Mouse (Mus musculus): ENCODE measurements around the gene Rbm28. TPM values are rescaled to one million over a fixed set of nuclear protein-coding genes. Genes with fewer than 3 reads are reported as not detected.
A peak's percentile ranks its signal among the peaks of the same experiment; 100 is the strongest.
"Not testable (repeated sequence)": the region's sequence is repeated elsewhere in the genome, so short reads cannot be mapped to it uniquely, and the experiment has no call there.

Gene Rbm28
- total RNA-seq, 2 experiments from 2014 or later: 44.5 to 51.7 TPM

DNA sequence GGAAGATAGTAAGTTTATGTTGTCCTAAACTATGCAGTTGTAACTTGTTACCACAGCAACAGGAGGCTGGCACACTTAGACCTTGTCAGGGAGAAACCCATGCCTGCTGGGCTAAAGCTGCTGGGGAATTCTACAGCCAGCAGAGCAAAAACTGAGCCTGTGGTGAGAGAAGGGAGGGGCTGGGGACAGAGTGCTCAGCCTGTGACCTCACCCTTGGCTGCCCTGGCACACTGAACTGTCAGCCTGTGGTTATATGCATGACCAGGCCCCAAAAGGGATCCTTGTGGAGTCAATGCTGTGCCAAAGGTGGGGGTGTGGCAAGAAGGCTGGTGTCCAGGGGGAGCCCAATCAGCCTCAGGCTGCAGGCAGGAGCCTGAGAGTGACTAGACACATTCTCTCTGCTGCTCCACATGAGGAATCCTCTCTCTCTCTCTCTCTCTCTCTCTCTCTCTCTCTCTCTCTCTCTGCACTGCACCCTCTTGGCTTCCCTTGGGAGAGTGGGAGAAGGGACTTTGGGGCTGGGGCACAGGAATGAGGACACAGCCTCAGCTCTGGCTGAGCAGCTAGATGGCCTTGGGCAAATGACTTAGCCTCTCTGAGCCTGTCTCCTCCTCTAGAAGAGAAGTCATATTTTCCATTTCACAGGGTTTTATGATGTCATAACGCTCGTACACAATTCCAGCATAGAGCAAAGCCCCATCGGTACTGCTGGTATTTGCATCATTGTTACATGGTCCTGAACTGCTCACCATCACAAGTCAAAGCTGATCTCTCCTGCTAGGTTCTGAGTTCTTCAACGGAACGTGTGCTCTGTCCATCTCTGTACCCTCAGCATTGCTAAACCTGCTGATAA lies 31.3 kb upstream of the Rbm28 start:
- intact Hi-C loops (cut with DNase I): no loop called here
- peak; percentile 57 for DNase-seq

GRCm38 (mm10) chr6:29195146-29195545 lies 30.3 kb upstream of the Rbm28 start:
- intact Hi-C loops (cut with DNase I): no loop called here
- no peak for DNase-seq

DNA sequence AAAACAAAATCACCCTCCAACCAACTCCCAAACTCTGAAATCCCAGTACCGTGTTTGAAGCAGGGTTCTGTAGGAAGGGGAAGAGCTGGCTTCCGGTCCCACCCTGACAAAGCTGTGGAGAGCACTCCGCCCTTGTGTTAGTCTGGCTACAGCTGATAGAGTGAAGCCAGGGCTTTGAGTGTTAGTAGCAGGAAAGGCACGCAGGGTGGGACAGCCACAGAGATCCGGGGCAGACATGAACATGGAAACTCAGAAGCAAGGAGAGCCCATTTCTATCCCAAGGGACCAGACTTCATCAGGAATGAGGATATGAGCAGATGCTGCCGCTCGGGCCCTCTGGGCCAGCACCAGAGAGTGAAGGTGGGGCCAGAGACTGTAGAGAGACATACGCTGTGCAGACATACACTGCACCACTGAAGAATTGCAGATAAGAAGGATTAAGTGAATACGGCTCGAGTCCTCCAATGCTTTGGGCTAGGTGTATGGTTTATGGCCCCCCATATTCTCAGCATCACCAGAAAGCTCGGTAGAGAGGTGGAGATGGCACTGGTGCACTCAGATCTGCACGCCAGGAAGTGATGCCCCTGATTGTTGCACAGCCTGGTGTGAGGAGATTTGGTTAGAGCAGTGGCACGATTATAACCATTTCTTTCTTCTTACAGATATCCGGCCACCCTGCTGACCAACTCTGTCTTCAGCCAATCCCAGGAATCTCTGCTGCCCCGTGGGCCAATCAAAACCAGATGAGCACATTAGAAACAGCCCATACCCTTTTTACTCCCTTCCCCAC lies 29.4 kb upstream of the Rbm28 start:
- DNase-seq: no peak
- intact Hi-C loops (cut with DNase I): no loop called here

DNA sequence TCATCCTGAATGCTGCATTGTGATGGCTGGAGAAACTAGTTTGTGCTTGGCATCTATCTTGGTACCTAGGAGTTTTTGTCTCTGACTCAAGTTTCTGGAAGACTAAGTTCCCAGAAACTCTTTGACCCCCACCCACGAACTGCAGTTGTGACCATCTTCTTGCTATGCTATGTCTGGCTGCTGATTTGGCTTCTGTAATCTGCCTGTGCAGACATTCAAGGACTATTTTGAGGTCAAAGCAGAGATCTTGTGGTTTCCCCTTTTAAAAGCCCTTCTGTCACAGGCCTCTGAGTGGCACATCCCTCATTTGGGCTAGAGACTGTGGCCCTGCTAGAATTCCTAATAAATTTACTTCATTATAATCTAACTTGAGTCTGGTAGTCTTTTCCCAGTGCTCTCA lies 23.1 kb upstream of the Rbm28 start:
- intact Hi-C loops (cut with DNase I): no loop called here
- no peak for DNase-seq

- intact Hi-C loops (cut with DNase I): loop anchor here (10.0 kb wide), 1 partner anchor 95 kb away; the partner anchor contains the start of genes Fam71f2 and Hilpda
- DNase-seq: no peak
Observed at GRCm38 (mm10) chr6:29179843-29180242, 15.0 kb upstream of the Rbm28 start.

DNA sequence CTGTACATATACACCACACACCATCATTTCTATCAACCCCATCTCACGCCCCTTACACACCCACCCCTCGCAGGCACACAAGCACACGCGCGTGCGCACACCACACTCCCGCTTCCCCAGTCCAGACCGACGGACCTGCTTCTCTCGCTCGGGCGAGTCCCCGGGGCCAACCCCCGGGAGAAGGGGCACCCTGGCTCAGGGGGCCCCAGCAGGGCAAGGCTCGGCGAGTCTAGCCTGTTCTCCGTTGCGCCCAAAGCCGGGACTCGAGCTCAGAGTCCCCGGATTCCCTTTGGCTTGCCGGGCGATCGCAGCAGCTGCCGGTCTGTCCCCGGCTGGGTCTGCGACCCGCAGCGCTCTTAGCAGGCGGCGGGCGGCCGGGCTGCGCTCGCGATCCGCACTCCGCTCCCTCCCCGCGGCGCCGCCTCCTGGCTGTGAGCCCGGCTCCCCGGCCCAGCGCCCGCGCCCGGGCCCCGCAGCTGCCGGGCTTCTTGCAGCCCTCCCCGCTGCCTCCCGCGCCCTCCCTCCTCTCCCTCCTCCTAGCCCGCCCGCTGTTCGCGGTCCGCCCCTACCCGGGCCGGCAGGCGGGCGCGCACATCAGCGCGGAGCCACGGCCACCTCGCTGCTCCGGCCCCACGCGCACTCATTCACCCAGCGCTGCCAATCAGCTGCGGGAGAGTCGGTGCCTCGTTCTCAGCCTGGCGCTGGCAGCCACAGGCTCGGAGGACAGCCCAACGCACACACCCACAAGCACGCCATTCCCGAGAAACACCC lies 14.3 kb upstream of the Rbm28 start, which contains the start of gene Prrt4:
TSS of gene Prrt4 (minus strand) at position 697 of the 771 bp plus-strand sequence.
- peak; percentile 62 for DNase-seq
- intact Hi-C loops (cut with DNase I): loop anchor here (10.0 kb wide), 1 partner anchor 96 kb away; the partner anchor contains the start of genes Fam71f2 and Hilpda

DNA sequence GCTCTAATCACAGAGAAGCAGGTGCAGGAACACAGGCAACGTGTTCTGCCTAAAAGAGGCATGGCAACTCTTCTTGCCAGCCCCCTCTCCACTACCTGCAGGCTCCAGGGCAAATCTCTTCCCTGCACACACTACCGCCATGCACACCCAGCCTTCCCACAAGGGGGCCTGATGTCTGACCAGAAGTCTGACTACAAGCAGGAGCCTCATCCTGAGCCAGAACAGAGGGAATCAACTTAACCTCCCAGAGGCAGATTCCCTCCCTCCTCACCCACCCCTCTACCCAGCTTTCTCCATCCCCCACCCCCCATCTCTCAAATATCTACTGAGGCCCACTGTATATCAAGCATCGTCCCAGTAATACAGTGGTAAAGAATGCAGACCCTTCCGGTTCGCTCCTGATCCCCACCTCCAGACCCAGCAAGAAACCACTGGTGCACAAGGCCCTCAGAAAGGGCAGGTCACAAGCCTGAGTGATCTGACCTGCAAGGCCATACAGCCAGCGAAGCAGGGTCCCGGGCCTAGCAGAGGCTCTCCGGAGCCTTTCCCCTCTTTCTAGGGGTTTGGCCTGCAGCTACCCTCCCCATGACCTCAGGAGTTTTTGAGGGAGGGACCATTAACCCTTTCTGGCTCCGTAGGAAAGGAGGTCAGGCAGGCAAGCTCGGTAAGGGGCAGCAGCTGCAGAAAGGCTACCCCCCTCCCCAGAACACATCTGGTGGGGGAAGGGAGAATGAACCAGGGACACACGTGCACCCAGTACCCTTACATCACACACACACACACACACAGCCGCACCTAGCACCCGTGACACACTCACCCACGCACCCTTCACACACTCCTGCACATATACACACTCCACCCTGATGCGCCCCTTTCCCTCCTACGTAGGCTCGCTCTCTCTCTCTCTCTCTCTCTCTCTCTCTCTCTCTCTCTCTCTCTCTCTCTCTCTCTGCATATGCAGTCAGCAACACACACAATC lies 13.4 kb upstream of the Rbm28 start:
- no peak for DNase-seq
- intact Hi-C loops (cut with DNase I): loop anchor here (10.0 kb wide), 1 partner anchor 97 kb away; the partner anchor contains the start of genes Fam71f2 and Hilpda

DNA sequence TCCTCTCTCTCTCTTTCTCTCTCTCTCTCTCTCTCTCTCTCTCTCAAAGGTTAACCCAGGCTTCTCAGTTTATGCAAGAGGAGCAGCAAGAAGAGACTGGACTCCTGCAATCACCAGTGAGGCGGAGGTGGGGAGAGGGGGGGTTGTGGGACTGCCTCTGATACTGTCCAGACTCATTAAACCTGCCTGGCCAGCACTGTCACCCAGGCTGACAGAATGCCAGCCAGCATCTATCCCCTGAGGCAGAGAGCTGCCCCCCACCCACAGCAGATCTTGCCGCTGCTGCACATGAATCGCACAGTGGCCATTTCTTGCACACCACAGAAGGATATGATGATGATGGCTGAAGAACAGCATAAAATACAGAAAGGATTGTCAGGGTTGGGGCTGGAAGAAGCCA lies 10.3 kb upstream of the Rbm28 start:
- no peak for DNase-seq
- intact Hi-C loops (cut with DNase I): loop anchor here (10.0 kb wide), 1 partner anchor 100 kb away; the partner anchor contains the start of genes Fam71f2 and Hilpda

- intact Hi-C loops (cut with DNase I): loop anchor here (10.0 kb wide), 1 partner anchor 100 kb away; the partner anchor contains the start of genes Fam71f2 and Hilpda
- DNase-seq: no peak
Observed at GRCm38 (mm10) chr6:29174368-29174767, 9.6 kb upstream of the Rbm28 start.

DNA sequence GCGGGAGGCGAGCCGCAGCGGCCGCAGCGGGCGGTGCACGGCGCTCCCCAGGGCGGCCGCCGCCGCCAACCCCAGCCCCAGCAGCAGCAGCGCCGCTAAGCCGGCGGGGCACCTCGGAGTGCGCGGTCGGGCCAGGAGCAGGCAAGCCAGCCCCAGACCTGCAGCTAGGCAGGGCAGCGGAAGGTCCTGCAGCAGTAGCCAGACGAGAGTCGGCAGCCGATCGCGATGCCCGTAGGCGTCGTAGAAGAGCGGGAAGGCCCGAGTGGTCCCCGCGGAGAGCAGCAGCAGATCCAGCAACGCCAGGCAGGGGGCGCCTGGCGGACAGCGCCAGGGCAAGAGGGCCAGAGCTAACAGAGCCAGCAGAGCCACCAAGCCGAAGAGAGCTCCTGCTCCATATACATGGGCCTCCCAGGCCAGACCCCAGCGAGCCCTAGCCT lies 6.2 kb upstream of the Rbm28 start:
- intact Hi-C loops (cut with DNase I): loop anchor here (2.0 to 10.0 kb wide), 2 partner anchors 28 to 104 kb away; partner anchors contain the start of genes Fam71f2 and Hilpda
- peak; percentile 84 for DNase-seq

GRCm38 (mm10) chr6:29170063-29170921 lies 5.5 kb upstream of the Rbm28 start:
- peak; percentile 21 for DNase-seq
- intact Hi-C loops (cut with DNase I): loop anchor here (2.0 to 10.0 kb wide), 2 partner anchors 29 to 105 kb away; partner anchors contain the start of genes Fam71f2 and Hilpda

- no peak for DNase-seq
- intact Hi-C loops (cut with DNase I): loop anchor here (2.0 to 10.0 kb wide), 3 partner anchors 29 to 363 kb away; partner anchors contain the start of genes Fam71f2 and Hilpda
Observed at GRCm38 (mm10) chr6:29169675-29170062, 4.9 kb upstream of the Rbm28 start.

DNA sequence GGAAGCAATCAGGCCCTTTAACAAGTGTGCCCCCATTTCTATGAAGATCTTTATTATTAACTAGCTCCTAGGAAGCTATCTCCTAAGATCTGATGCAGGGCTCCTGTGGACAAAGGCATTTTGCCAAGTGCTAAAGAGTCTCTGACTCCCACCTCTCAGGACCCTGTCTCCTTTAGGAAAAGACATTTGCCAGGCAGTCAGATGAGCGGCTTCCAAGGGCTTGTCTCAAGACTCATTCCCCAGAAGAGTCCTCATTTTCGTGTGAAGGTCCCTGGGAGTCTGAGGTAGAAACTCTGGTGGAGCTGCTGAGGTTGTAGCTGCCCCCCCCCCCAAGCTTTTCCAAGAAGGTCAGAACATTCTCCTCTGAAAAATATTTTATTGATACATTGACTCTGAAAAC lies 4.1 kb upstream of the Rbm28 start:
- intact Hi-C loops (cut with DNase I): loop anchor here (5.0 kb wide), 1 partner anchor 363 kb away; no protein-coding TSS in a partner anchor
- DNase-seq: no peak

GRCm38 (mm10) chr6:29166196-29166595 lies 1.4 kb upstream of the Rbm28 start:
- peak; percentile 30 for DNase-seq
- intact Hi-C loops (cut with DNase I): loop anchor here (5.0 kb wide), 1 partner anchor 366 kb away; no protein-coding TSS in a partner anchor

DNA sequence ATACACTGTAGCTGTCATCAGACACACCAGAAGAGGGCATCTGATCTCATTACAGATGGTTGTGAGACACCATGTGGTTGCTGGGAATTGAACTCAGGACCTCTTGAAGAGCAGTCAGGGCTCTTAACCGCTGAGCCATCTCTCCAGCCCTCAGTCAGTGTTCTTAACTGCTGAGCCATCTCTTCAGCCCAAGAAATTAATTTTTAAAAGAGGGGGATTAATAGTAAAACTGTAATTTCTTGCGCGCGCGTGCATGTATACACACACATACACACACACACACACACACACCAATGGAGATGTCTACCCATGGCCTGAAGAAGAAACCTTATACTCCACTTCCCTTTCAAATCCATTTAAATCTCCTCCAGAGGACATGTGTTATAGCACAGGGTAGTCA lies 3.5 kb downstream of the Rbm28 start:
- intact Hi-C loops (cut with DNase I): not testable (repeated sequence)

DNA sequence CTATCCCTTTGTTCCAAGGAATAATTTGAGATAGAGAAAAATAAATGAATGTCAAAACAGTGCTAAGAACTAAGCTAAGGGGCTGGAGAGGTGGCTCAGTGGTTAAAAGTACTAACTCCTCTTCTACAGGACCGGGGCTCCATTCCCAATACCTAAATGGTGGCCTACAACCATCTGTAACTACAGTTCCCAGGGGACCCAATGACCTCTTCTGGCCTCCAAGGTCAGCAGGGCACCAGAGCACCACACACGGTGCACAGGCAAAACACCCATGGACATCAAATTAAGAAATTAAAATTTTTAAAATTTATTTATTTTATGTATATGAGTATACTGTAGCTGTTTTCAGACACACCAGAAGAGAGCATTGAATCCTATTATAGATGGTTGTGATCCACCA lies 4.0 kb downstream of the Rbm28 start:
- no peak for DNase-seq
- intact Hi-C loops (cut with DNase I): no loop called here

More for the DNA sequence above, 3.5 kb downstream of the Rbm28 start:
- not testable (repeated sequence) for DNase-seq

- intact Hi-C loops (cut with DNase I): no loop called here
- no peak for DNase-seq
Observed at GRCm38 (mm10) chr6:29156326-29156725, 8.5 kb downstream of the Rbm28 start.

DNA sequence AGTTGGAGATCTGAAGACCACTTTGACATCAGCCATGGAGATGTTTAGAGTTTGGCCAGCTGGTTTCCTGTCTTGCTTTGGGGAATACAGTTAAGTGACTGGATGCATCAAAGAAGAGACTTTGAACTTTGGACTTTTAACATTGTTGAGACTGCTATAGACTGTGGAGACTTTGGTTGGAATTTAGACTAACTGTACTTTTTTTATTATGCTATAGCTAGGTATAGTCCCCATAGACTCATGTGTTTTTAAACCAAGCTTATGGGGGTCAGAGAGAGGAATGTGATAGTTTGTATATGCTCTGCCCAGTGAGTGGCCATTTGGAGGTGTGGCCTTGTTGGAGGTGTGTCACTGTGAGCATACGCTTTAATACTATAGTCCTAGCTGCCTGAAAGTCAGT lies 14.8 kb downstream of the Rbm28 start:
- intact Hi-C loops (cut with DNase I): no loop called here

More for the DNA sequence above, 14.8 kb downstream of the Rbm28 start:
- DNase-seq: no peak

All from left cerebral cortex, postnatal 4 days (tissue).